Mouse (Mus musculus) myocyte (in vitro differentiated cells): ENCODE measurements around the gene Tmeff2. TPM values are rescaled to one million over a fixed set of nuclear protein-coding genes. Genes with fewer than 3 reads are reported as not detected.

ENCODE experiments used
- H3K27me3 ChIP-seq: one replicate; pipeline ENCODE4 v1.6.1; 2011; ENCODE audit not compliant: control insufficient read depth, insufficient read depth, insufficient read length
- H3K36me3 ChIP-seq: one replicate; pipeline ENCODE4 v1.6.1; 2011; ENCODE audit not compliant: control insufficient read depth, insufficient read depth
- H3K4me2 ChIP-seq: one replicate; pipeline ENCODE4 v1.6.1; 2011; ENCODE audit warnings: low read depth, control low read depth
- H3K4me3 ChIP-seq: one replicate; pipeline ENCODE4 v1.5.1; 2011; ENCODE audit warnings: mild to moderate bottlenecking, control low read depth, moderate library complexity
- H3K79me2 ChIP-seq: one replicate; pipeline ENCODE4 v1.6.1; 2011; ENCODE audit not compliant: control insufficient read depth, insufficient read depth
- H3ac ChIP-seq: one replicate; pipeline ENCODE4 v1.6.1; 2011; ENCODE audit not compliant: control insufficient read depth, insufficient read length
- CEBPB ChIP-seq: IDR thresholded peaks from 2 replicates; pipeline ENCODE4 v1.6.1; 2011; ENCODE audit warnings: mild to moderate bottlenecking, moderate library complexity; ENCODE audit not compliant: poor library complexity, insufficient read depth, severe bottlenecking
- E2F4 ChIP-seq: IDR thresholded peaks from one replicate; pipeline ENCODE4 v1.6.1; 2011; ENCODE audit warnings: mild to moderate bottlenecking, control low read depth, moderate library complexity; ENCODE audit not compliant: insufficient read depth
- MAX ChIP-seq: IDR thresholded peaks from one replicate; pipeline ENCODE4 v1.6.1; 2011; ENCODE audit warnings: low read depth, mild to moderate bottlenecking, control low read depth
- MYOD1 ChIP-seq, 3 experiments: IDR thresholded peaks; one replicate each; pipeline ENCODE4 v1.6.1; 2011; ENCODE audit warnings: control low read depth in 2 of 3, low read depth in 2 of 3, mild to moderate bottlenecking in 2 of 3, moderate library complexity in 1 of 3; ENCODE audit not compliant: insufficient read length in 2 of 3, control insufficient read depth in 1 of 3
- MYOG ChIP-seq, 3 experiments: IDR thresholded peaks; one replicate each; pipeline ENCODE4 v1.6.1; 2011; ENCODE audit warnings: control low read depth in 2 of 3, low read depth in 2 of 3, mild to moderate bottlenecking in 2 of 3; ENCODE audit not compliant: insufficient read length in 2 of 3, control insufficient read depth in 1 of 3, insufficient read depth in 1 of 3
- POLR2A ChIP-seq: IDR thresholded peaks from one replicate; pipeline ENCODE4 v1.6.1; 2011; ENCODE audit warnings: low read depth, mild to moderate bottlenecking, control low read depth, moderate library complexity; ENCODE audit not compliant: insufficient read length
- POLR2AphosphoS2 ChIP-seq: IDR thresholded peaks from one replicate; pipeline ENCODE4 v1.6.1; 2011; ENCODE audit warnings: low read depth, control low read depth; ENCODE audit not compliant: insufficient read length
- REST ChIP-seq: IDR thresholded peaks from one replicate; pipeline ENCODE4 v1.6.1; 2011; ENCODE audit warnings: mild to moderate bottlenecking, control low read depth, moderate library complexity; ENCODE audit not compliant: insufficient read depth, insufficient read length
- SRF ChIP-seq: IDR thresholded peaks from one replicate; pipeline ENCODE4 v1.6.1; 2011; ENCODE audit warnings: low read depth; ENCODE audit not compliant: control insufficient read depth, insufficient read length
- TCF12 ChIP-seq: IDR thresholded peaks from one replicate; pipeline ENCODE4 v1.6.1; 2011; ENCODE audit warnings: mild to moderate bottlenecking, control low read depth; ENCODE audit not compliant: poor library complexity, insufficient read depth, severe bottlenecking
- TCF3 ChIP-seq: IDR thresholded peaks from one replicate; pipeline ENCODE4 v1.6.1; 2011; ENCODE audit warnings: low read depth, control low read depth; ENCODE audit not compliant: insufficient read length
- USF1 ChIP-seq: IDR thresholded peaks from one replicate; pipeline ENCODE4 v1.6.1; 2011; ENCODE audit warnings: low read depth, mild to moderate bottlenecking, control low read depth, moderate library complexity
- polyA plus RNA-seq: library from polyadenylated mRNA; unstranded; fragments of >200 nt; fragmentation: generic; extraction: Trizol; gene quantifications from one replicate; pipeline ENCODE4 v1.2.1, GENCODE M21; 2012; ENCODE audit warnings: missing spikeins

Gene Tmeff2
- polyA plus RNA-seq, 1 experiment, result 5.1 TPM

- Histone ChIP-seq H3K79me2 (no peaks in the 10 kb centered on the region), H3K4me3 (peak overlapping the region; percentile 40), H3K27me3 (no peaks in the 10 kb centered on the region), H3K4me2 (peak overlapping the region; percentile 63), H3K36me3 (no peaks in the 10 kb centered on the region), H3ac (no peak overlapping the region)
- TF ChIP-seq POLR2A (no peak), USF1 (no peak), TCF12 (no peak)
Measured at GRCm38 (mm10) chr1:50926374-50927060, 26.1 kb downstream of the Tmeff2 start.

GRCm38 (mm10) chr1:50927077-50927611 lies 26.7 kb downstream of the Tmeff2 start:
- TF ChIP-seq SRF (no peak), TCF3 (no peak), REST (no peak), USF1 (peak; percentile 90), E2F4 (no peak), MYOD1 (IDR thresholded peaks at IDR 0.05; ENCODE audit: control insufficient read depth in 1 of 3, insufficient read length in 2 of 3, low read depth in 2 of 3) (no peak), CEBPB (no peak), POLR2A (peak; percentile 86), TCF12 (no peak), MAX (no peak), MYOG (IDR thresholded peaks at IDR 0.05; ENCODE audit: control insufficient read depth in 1 of 3, insufficient read depth in 1 of 3, insufficient read length in 2 of 3, low read depth in 2 of 3) (peak in 1 of 3 experiments; percentile 14), POLR2AphosphoS2 (peak; percentile 79)
- Histone ChIP-seq H3K79me2 (no peaks in the 10 kb centered on the region), H3K4me3 (peak overlapping the region; percentile 40), H3ac (peak overlapping the region; percentile 5), H3K36me3 (no peaks in the 10 kb centered on the region), H3K27me3 (no peaks in the 10 kb centered on the region), H3K4me2 (peak overlapping the region; percentile 63)

- TF ChIP-seq E2F4 (no peak), TCF3 (no peak), MYOG (IDR thresholded peaks at IDR 0.05; ENCODE audit: control insufficient read depth in 1 of 3, insufficient read depth in 1 of 3, insufficient read length in 2 of 3, low read depth in 2 of 3) (peak in 2 of 3 experiments; percentile 19 to 28)
- Histone ChIP-seq H3K4me2 (peak overlapping the region; percentile 63), H3K27me3 (no peaks in the 10 kb centered on the region), H3K79me2 (no peaks in the 10 kb centered on the region), H3K36me3 (no peaks in the 10 kb centered on the region), H3ac (peak overlapping the region; percentile 5), H3K4me3 (peak overlapping the region; percentile 40)
Measured at GRCm38 (mm10) chr1:50927679-50928187, 27.3 kb downstream of the Tmeff2 start.

- TF ChIP-seq REST, result no peak
- TF ChIP-seq POLR2A, result no peak
- no peak for TF ChIP-seq MYOG (IDR thresholded peaks at IDR 0.05; ENCODE audit: control insufficient read depth in 1 of 3, insufficient read depth in 1 of 3, insufficient read length in 2 of 3, low read depth in 2 of 3)
- TF ChIP-seq MYOD1 (IDR thresholded peaks at IDR 0.05; ENCODE audit: control insufficient read depth in 1 of 3, insufficient read length in 2 of 3, low read depth in 2 of 3), result no peak
- TF ChIP-seq CEBPB, result no peak
- no peak overlapping the region for H3ac ChIP-seq
- H3K27me3 ChIP-seq, result no peaks in the 10 kb centered on the region
- no peaks in the 10 kb centered on the region for H3K79me2 ChIP-seq
- H3K4me2 ChIP-seq, result peak overlapping the region; percentile 63
- H3K36me3 ChIP-seq, result no peaks in the 10 kb centered on the region
- peak overlapping the region; percentile 40 for H3K4me3 ChIP-seq
Measured at GRCm38 (mm10) chr1:50928776-50929175, 28.3 kb downstream of the Tmeff2 start.

- Histone ChIP-seq H3K36me3 (no peaks in the 10 kb centered on the region), H3K4me3 (no peak overlapping the region), H3ac (no peak overlapping the region), H3K79me2 (no peaks in the 10 kb centered on the region), H3K4me2 (peak overlapping the region; percentile 64), H3K27me3 (no peaks in the 10 kb centered on the region)
- TF ChIP-seq POLR2AphosphoS2, result no peak
- TF ChIP-seq SRF, result no peak
- no peak for TF ChIP-seq MYOD1 (IDR thresholded peaks at IDR 0.05; ENCODE audit: control insufficient read depth in 1 of 3, insufficient read length in 2 of 3, low read depth in 2 of 3)
- TF ChIP-seq REST, result no peak
- no peak for TF ChIP-seq CEBPB
- no peak for TF ChIP-seq E2F4
- no peak for TF ChIP-seq TCF3
- no peak for TF ChIP-seq USF1
- TF ChIP-seq POLR2A, result no peak
- no peak for TF ChIP-seq MYOG (IDR thresholded peaks at IDR 0.05; ENCODE audit: control insufficient read depth in 1 of 3, insufficient read depth in 1 of 3, insufficient read length in 2 of 3, low read depth in 2 of 3)
- TF ChIP-seq TCF12, result no peak
- TF ChIP-seq MAX, result no peak
Measured at GRCm38 (mm10) chr1:50935076-50935475, 34.6 kb downstream of the Tmeff2 start.
